Mouse (Mus musculus): ENCODE data around the gene Ibsp.

GRCm38 (mm10) chr5:104339009-104339408, 40.0 kb downstream of the Ibsp start:
- TF ChIP-seq CTCF (IDR thresholded peaks at IDR 0.05; ENCODE audit: borderline replicate concordance, control insufficient read depth, extremely low read depth, insufficient read depth, low read length, poor library complexity) (no peak), POLR2A (IDR thresholded peaks at IDR 0.05; ENCODE audit: control insufficient read depth, extremely low read depth, insufficient read depth, low read length, poor library complexity) (no peak)

Measured in thymus, adult 2 months (tissue).